In the genomic region with DNA sequence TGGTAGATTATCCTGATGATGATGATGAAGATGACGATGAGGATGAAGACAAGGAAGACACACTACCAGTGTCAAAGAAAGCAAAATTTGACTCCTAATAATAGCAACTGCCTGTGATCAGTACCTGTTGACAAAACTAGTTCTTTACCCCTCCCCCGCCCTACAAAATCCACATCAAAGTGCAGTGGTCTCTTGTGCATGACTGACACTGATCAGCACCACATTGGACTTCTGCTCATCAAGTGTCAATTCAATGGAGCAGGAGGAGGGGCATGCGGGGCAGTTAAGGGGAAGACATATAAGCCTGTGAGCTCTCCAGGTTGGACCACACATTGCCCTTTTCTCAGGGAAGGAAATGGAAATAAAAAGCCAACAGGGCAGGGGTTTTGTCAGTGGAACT, we compare ENCODE assay signal across 8 mouse cellular contexts. TPM values are rescaled to one million over a fixed set of nuclear protein-coding genes. Genes with fewer than 3 reads are reported as not detected.
DNase-seq lines count a peak whose midpoint lies in the region; ATAC-seq and TF ChIP-seq lines count a peak whose summit lies in the region.

No protein-coding gene starts in this region.

- peak overlapping the region; percentile 48; the same call in 1 of the 2 replicates for H3K4me3 ChIP-seq in kidney, embryonic 14.5 days (ENCODE audit: low read length)
- H3K4me3 ChIP-seq in MEL (ENCODE audit: control insufficient read depth in 1 of 2, insufficient read depth in 1 of 2, low read depth in 2 of 2, low read length in 2 of 2), result peak overlapping the region; percentile 60 to 87
- peak overlapping the region; percentile 52 for H3K4me3 ChIP-seq in forebrain, embryonic 13.5 days
- H3K4me3 ChIP-seq in liver, embryonic 15.5 days (replicated peaks), result peak overlapping the region; percentile 73

- no peaks in the 10 kb centered on the region for H3K36me3 ChIP-seq in kidney, embryonic 14.5 days (ENCODE audit: control insufficient read depth, insufficient read depth, low read length)
- no peaks in the 10 kb centered on the region for H3K36me3 ChIP-seq in MEL (ENCODE audit: control insufficient read depth in 1 of 2, insufficient read depth in 2 of 2, low read length in 2 of 2)
- no peaks in the 10 kb centered on the region for H3K36me3 ChIP-seq in forebrain, embryonic 13.5 days (ENCODE audit: poor library complexity, severe bottlenecking)
- no peaks in the 10 kb centered on the region for H3K36me3 ChIP-seq in liver, embryonic 15.5 days (replicated peaks)

- DNase-seq in kidney, adult 18-20 months, result no peak
- peak; percentile 47 for DNase-seq in MEL (ENCODE audit: low read depth, low spot score)
- no peak for DNase-seq in left cerebral cortex, postnatal 14 days (ENCODE audit: low spot score in 2 of 2)
- no peak for DNase-seq in cerebellum, adult 18-20 months

- no peak for TF ChIP-seq EP300 in MEL (IDR thresholded peaks at IDR 0.05; ENCODE audit: low read depth in 1 of 2, low read length in 2 of 2)

- no peaks in the 10 kb centered on the region for H3K4me1 ChIP-seq in kidney, embryonic 14.5 days (ENCODE audit: control insufficient read depth, insufficient read depth, low read length)
- peaks cover 0 to 2% of the 10 kb centered on the region in 2 experiments; a peak in 1 of 4 replicates for H3K4me1 ChIP-seq in MEL (ENCODE audit: control insufficient read depth in 1 of 2, insufficient read depth in 2 of 2, low read length in 2 of 2)
- 0 out of 2 replicates have a peak, but pooled peaks cover 5% of the 10 kb centered on the region for H3K4me1 ChIP-seq in forebrain, embryonic 13.5 days
- peaks cover 11% of the 10 kb centered on the region for H3K4me1 ChIP-seq in liver, embryonic 15.5 days (replicated peaks)

- H3K27me3 ChIP-seq in kidney, embryonic 14.5 days (ENCODE audit: control insufficient read depth, insufficient read depth, low read length), result no peaks in the 10 kb centered on the region
- no peaks in the 10 kb centered on the region for H3K27me3 ChIP-seq in MEL (ENCODE audit: control insufficient read depth in 1 of 2, insufficient read depth in 2 of 2, low read length in 2 of 2)
- no peaks in the 10 kb centered on the region for H3K27me3 ChIP-seq in forebrain, embryonic 13.5 days
- peaks cover 3% of the 10 kb centered on the region; the same call in 1 of the 2 replicates for H3K27me3 ChIP-seq in liver, embryonic 15.5 days

- H3K79me2 ChIP-seq in MEL (ENCODE audit: control insufficient read depth, insufficient read depth, low read length, poor library complexity), result no peaks in the 10 kb centered on the region; the same call in 1 of the 2 replicates

- intact Hi-C loops in left cerebral cortex, postnatal 14 days (cut with DNase I), result loop anchor here (5.0 kb wide), 1 partner anchor 137 kb away; no protein-coding TSS in a partner anchor

- H3K27ac ChIP-seq in kidney, embryonic 14.5 days (ENCODE audit: low read depth, low read length), result peak overlapping the region; percentile 84; the same call in 1 of the 2 replicates
- H3K27ac ChIP-seq in MEL (ENCODE audit: control insufficient read depth, low read depth, low read length), result no peak overlapping the region
- no peak overlapping the region; the same call in 1 of the 2 replicates for H3K27ac ChIP-seq in forebrain, embryonic 13.5 days
- H3K27ac ChIP-seq in liver, embryonic 15.5 days (replicated peaks), result no peak overlapping the region

- no peaks in the 10 kb centered on the region for H3K9me3 ChIP-seq in kidney, embryonic 14.5 days (ENCODE audit: control insufficient read depth, low read length)
- H3K9me3 ChIP-seq in MEL (replicated peaks; ENCODE audit: insufficient read depth, low read length), result no peaks in the 10 kb centered on the region
- H3K9me3 ChIP-seq in forebrain, embryonic 13.5 days (replicated peaks), result peaks cover 3% of the 10 kb centered on the region
- H3K9me3 ChIP-seq in liver, embryonic 15.5 days (replicated peaks), result 0 out of 2 replicates have a peak, but pooled peaks cover 3% of the 10 kb centered on the region

- ATAC-seq in kidney, embryonic 14.5 days (ENCODE audit: low FRiP score, low TSS enrichment), result no peak
- no peak for ATAC-seq in forebrain, embryonic 13.5 days
- no peak for ATAC-seq in liver, embryonic 15.5 days (ENCODE audit: insufficient read depth)
- no peak for ATAC-seq in frontal cortex, adult (ENCODE audit: low TSS enrichment)

- H3K4me2 ChIP-seq in kidney, embryonic 14.5 days (replicated peaks; ENCODE audit: low read depth, low read length), result peak overlapping the region; percentile 58
- peak overlapping the region; percentile 67 for H3K4me2 ChIP-seq in forebrain, embryonic 13.5 days
- H3K4me2 ChIP-seq in liver, embryonic 15.5 days, result peak overlapping the region; percentile 87

- H3K9ac ChIP-seq in kidney, embryonic 14.5 days (ENCODE audit: low read depth, low read length), result peak overlapping the region; percentile 63; the same call in 1 of the 2 replicates
- peak overlapping the region; percentile 91 for H3K9ac ChIP-seq in MEL (ENCODE audit: control insufficient read depth, low read depth, low read length, poor library complexity, severe bottlenecking)
- H3K9ac ChIP-seq in forebrain, embryonic 13.5 days, result no peak overlapping the region; the same call in 1 of the 2 replicates
- H3K9ac ChIP-seq in liver, embryonic 15.5 days, result no peak overlapping the region

- no peak for TF ChIP-seq CTCF in MEL (IDR thresholded peaks at IDR 0.05 in 2 of 3, conservative IDR thresholded peaks at IDR 0.05 in 1 of 3; ENCODE audit: control insufficient read depth in 1 of 3, insufficient read depth in 1 of 3, low read depth in 2 of 3, low read length in 3 of 3, poor library complexity in 1 of 3, severe bottlenecking in 1 of 3)

- TF ChIP-seq POLR2A in MEL (IDR thresholded peaks at IDR 0.05; ENCODE audit: control insufficient read depth in 1 of 2, insufficient read depth in 1 of 2, low read depth in 1 of 2, low read length in 2 of 2, poor library complexity in 1 of 2), result no peak

- 67% methylated on average over 3 of the region's 3 CpGs for WGBS in kidney, embryonic 14.5 days
- 60% methylated on average over 3 of the region's 3 CpGs for WGBS in forebrain, embryonic 13.5 days
- 51% methylated on average over 3 of the region's 3 CpGs for whole genome bisulfite sequencing in liver, embryonic 15.5 days (ENCODE audit: insufficient replicate concordance)

- TF ChIP-seq RAD21 in MEL (IDR thresholded peaks at IDR 0.05; ENCODE audit: low read depth, low read length), result no peak

TF ChIP-seq in MEL, 35 proteins besides CTCF, POLR2A, EP300 and RAD21:
- no peak for TF ChIP-seq JUND (IDR thresholded peaks at IDR 0.05; ENCODE audit: low read depth, low read length)
- no peak for TF ChIP-seq E2F4 (IDR thresholded peaks at IDR 0.05; ENCODE audit: borderline replicate concordance, low read depth, low read length)
- TF ChIP-seq USF2 (IDR thresholded peaks at IDR 0.05; ENCODE audit: borderline replicate concordance in 1 of 2, insufficient read depth in 1 of 2, low read depth in 1 of 2, low read length in 2 of 2), result no peak
- no peak for TF ChIP-seq KAT2A (conservative IDR thresholded peaks at IDR 0.05; ENCODE audit: low read depth, low read length)
- no peak for TF ChIP-seq MAFK (IDR thresholded peaks at IDR 0.05; ENCODE audit: borderline replicate concordance, low read depth, low read length)
- TF ChIP-seq ZC3H11A (IDR thresholded peaks at IDR 0.05; ENCODE audit: low read depth, low read length), result no peak
- TF ChIP-seq NRF1 (IDR thresholded peaks at IDR 0.05; ENCODE audit: insufficient read depth, low read depth, low read length, poor library complexity, severe bottlenecking), result no peak
- TF ChIP-seq USF1 (IDR thresholded peaks at IDR 0.05; ENCODE audit: low read depth, low read length), result no peak
- no peak for TF ChIP-seq ZKSCAN1 (IDR thresholded peaks at IDR 0.05; ENCODE audit: low read depth, low read length)
- no peak for TF ChIP-seq UBTF (IDR thresholded peaks at IDR 0.05; ENCODE audit: borderline replicate concordance, insufficient read depth, low read depth, low read length)
- TF ChIP-seq CHD2 (IDR thresholded peaks at IDR 0.05; ENCODE audit: low read length), result no peak

RNA-seq across cellular contexts. Expression of gene Scaf8, which starts 29.6 kb away (rescaled TPM):
- polyA plus RNA-seq in kidney, embryonic 14.5 days (2014; fragmentation: Nextera tagmentation; extraction: Ambion mirVana), result 18.7 and 35.9 TPM in 2 replicates
- total RNA-seq in MEL (2012; rRNA removed), result 14.4 and 14.8 TPM in 2 replicates
- 10 to 100 TPM in 1 of 2 experiments, not detected in 1; 24.6 TPM for polyA plus RNA-seq in MEL (2012; ENCODE audit: insufficient read depth in 1 of 2, insufficient read length in 2 of 2, low read depth in 1 of 2, low replicate concordance in 2 of 2, missing spikeins in 1 of 2)
- polyA plus RNA-seq in forebrain, embryonic 13.5 days (2015; fragmentation: Nextera tagmentation; extraction: Ambion mirVana), result 15.7 and 18.2 TPM in 2 replicates
- polyA plus RNA-seq in liver, embryonic 15.5 days (2015; fragmentation: Nextera tagmentation; extraction: Ambion mirVana), result 7.8 and 8.0 TPM in 2 replicates
- total RNA-seq in left cerebral cortex, postnatal 14 days (2021), result 10 to 100 TPM; 52.7 to 55.2 TPM

Comparison
In these comparisons a context has a peak if more than half of its experiments do, and no peak if none do; other contexts are left out.
1. H3K9ac ChIP-seq: peak in kidney, embryonic 14.5 days (single experiment) and MEL (single experiment); none in forebrain, embryonic 13.5 days (single experiment) and liver, embryonic 15.5 days (single experiment).
2. Peak in every context shown above with its lines, with median percentiles within 50 percentile points of each other: H3K4me2 ChIP-seq and H3K4me3 ChIP-seq.